Mouse (Mus musculus) testis, adult 2 months (tissue): ENCODE data around the gene Olfr263.

Source experiments
- CTCF ChIP-seq: fragments of 200-500 bp; IDR thresholded peaks from 2 replicates; pipeline ENCODE4 v1.5.1; 2012; ENCODE audit warnings: low read depth, mild to moderate bottlenecking, inconsistent platforms, low read length, moderate library complexity; ENCODE audit not compliant: control insufficient read depth, insufficient read depth, insufficient replicate concordance
- POLR2A ChIP-seq: fragments of 200-500 bp; IDR thresholded peaks from 2 replicates; pipeline ENCODE4 v1.6.1; 2012; ENCODE audit warnings: low read depth, mild to moderate bottlenecking, inconsistent platforms, low read length, moderate library complexity; ENCODE audit not compliant: control insufficient read depth

GRCm38 (mm10) chr13:21158785-21159474, 29.5 kb downstream of the Olfr263 start:
- TF ChIP-seq CTCF (peak; percentile 76; the same call in 1 of the 2 replicates), POLR2A (no peak)
